Mouse (Mus musculus) large intestine, adult 2 months (tissue): ENCODE data around the gene Spag5. TPM values are rescaled to one million over a fixed set of nuclear protein-coding genes. Genes with fewer than 3 reads are reported as not detected.

Experiments
- DNase-seq: peaks from one replicate; pipeline ENCODE4 v3.0.0-alpha.2; 2012; ENCODE audit warnings: low read depth, low spot score
- WGBS: fragments of 180-500 bp; shearing (Covaris S2); methylation state at CpG from one replicate; pipeline ENCODE4 v1.1.7; 2018; 5-methylcytosine and 5-hydroxymethylcytosine counted together
- polyA plus RNA-seq: library from polyadenylated mRNA; depleted of rRNA; stranded (reverse); fragments of >200 nt; gene quantifications from 2 replicates; pipeline ENCODE4 v1.2.3, GENCODE M21; 2012

Gene Spag5
- polyA plus RNA-seq, 1 experiment = 11.2 TPM

- 28% methylated on average over 2 of the region's 2 CpGs for WGBS
- no peak for DNase-seq
Measured at GRCm38 (mm10) chr11:78322076-78322831, 20.9 kb downstream of the Spag5 start.

DNA sequence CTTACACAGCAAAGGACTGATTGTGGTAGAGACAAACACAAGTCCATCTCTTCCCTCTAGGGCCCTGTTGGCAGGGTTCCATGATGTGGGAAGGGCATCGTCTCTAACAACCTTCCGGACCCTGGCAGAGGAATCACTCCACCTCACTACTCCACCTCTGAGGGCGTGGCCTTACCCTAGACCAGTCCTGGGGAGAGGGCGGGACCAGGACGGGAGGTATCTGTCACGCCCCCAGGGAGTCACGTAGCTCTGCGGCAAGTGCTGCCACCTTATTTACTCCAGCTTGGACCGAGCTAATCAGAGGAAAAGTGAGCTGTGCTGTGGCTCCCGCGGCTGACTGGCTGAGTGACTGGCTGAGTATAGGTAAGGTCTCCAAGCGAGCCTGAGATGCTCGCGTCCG is 21.5 kb downstream of the Spag5 start, which contains the start of gene Aldoc:
Aldoc (plus strand) TSS at position 109 of the 400 bp plus-strand sequence.
- 6% methylated on average over 15 of the region's 15 CpGs for WGBS
- peak; percentile 96 for DNase-seq

DNA sequence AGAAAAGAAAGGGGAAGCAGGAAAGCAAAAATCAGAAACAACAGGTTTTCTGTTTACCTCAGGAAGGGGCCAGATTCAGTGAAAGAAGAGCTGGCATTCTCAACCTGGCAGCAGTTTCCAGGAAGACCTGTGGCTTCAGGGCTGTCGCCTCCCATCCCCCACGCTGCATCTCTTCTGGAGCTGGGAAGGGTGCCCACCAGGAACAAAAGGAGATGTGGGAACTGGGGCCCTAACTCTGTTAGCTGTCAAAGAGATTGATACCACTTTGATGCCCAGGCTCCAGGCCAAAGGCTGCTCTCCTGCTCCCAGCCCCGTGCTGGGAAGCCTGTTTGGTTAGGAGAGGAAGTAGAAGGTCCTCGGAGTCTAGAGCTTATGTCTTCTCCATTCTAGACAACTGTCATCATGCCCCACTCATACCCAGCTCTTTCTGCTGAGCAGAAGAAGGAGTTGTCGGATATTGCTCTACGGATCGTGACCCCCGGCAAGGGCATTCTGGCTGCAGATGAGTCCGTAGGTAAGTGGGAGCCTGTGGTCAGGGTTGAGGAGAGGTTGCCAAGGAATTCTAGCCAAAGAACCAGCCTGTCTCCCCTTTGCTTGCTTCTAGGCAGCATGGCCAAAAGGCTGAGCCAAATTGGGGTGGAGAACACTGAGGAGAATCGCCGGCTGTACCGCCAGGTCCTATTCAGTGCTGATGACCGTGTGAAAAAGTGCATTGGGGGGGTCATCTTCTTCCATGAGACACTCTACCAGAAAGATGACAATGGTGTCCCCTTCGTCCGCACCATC is 22.9 kb downstream of the Spag5 start:
- DNase-seq = no peak
- WGBS = 89% methylated on average over 15 of the region's 15 CpGs

GRCm38 (mm10) chr11:78324965-78325364 is 23.6 kb downstream of the Spag5 start:
- DNase-seq = no peak
- WGBS = 94% methylated on average over 12 of the region's 12 CpGs

- WGBS = 93% methylated on average over 4 of the region's 4 CpGs
- DNase-seq = no peak
Measured at GRCm38 (mm10) chr11:78327215-78327614, 25.9 kb downstream of the Spag5 start.

DNA sequence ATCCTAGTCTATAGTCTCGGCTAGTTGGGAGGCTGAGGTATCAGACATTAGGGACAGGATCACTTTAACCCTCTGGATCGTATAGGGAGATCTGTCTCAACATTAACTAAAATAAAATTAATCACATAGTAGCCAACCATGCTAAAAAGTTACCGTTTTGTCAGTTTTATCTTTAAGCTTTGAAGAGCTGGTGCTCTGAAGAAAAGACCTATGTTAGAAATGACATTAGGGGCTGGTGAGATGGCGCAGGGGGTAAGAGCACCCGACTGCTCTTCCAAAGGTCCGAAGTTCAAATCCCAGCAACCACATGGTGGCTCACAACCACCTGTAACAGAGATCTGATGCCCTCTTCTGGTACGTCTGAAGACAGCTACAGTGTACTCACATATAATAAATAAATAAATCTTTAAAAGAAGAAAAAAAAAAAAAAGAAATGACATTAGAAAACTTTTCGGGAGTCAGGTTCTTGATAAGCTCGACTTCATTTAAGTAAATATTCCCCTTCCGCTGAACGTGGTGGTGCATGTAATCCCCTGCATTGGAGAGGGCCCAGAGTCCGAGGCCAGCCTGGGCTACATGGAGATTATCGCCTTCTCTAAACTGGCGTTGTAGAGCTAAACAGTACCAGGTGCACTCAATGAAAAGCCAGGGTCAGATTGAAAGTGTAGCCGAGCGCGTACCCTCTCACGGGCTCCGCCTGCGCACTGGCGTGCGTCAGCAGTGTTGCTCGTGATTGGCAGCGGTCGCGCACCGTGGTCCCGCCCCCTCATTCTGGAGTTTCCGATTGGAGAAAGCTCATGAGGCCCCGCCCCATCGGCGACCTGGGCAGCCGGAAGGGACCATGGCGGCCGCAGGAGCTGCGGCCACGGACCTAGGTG is 26.5 kb downstream of the Spag5 start, which contains the start of gene Pigs:
Pigs (plus strand) TSS at position 782 of the 878 bp plus-strand sequence.
- peak; percentile 81 for DNase-seq
- WGBS = 9% methylated on average over 37 of the region's 37 CpGs

DNA sequence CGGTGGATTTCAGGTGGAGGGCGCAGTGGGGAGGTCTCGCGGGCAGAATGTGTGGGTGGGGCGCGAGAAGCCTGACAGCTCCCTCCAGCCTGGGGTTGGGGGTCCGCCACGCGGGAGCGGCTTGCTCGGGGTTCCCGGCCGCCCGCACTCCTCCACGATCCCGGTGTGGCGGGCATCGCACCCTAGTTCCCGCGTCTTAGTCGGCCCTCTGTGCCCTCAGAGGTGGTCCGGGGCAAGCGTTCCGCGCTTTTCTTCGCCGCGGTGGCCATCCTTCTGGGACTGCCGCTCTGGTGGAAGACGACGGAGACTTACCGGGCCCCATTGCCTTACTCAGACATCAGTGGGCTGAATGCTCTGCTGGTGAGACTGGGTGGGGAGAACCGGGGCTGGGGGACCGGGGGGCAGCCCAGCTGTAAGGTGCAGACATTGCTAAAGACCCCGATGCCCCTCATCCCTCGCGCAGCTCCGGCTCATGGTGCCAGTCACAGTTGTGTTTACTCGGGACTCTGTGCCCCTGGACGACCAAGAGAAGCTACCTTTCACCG is 27.3 kb downstream of the Spag5 start:
- WGBS = under 1% methylated on average over 41 of the region's 41 CpGs
- DNase-seq = no peak

- WGBS = 97% methylated on average over 12 of the region's 12 CpGs
- no peak for DNase-seq
Measured at GRCm38 (mm10) chr11:78332676-78333075, 31.3 kb downstream of the Spag5 start.

GRCm38 (mm10) chr11:78333992-78334391 is 32.7 kb downstream of the Spag5 start:
- DNase-seq = no peak
- WGBS = 91% methylated on average over 5 of the region's 5 CpGs

- DNase-seq = no peak
- 93% methylated on average over 8 of the region's 8 CpGs for WGBS
Measured at GRCm38 (mm10) chr11:78337040-78337439, 35.7 kb downstream of the Spag5 start.

DNA sequence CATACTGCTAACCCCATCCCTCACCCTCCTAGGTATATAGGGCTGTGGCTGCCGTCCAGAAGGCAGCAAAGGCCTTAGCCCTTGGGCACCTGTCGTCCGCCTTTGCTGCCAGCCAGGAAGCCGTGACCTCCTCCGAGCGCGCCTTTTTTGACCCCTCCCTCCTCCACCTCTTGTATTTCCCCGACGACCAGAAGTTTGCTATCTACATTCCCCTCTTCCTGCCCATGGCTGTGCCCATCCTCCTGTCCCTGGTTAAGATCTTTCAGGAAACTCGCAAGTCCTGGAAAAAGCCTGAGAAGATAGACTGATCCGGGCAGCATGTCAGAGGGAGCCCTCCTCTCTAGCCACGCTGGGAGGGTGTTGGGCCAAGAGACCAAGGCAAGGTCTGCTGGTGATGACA is 40.4 kb downstream of the Spag5 start:
- whole genome bisulfite sequencing = 74% methylated on average over 12 of the region's 12 CpGs
- no peak for DNase-seq

- 3% methylated on average over 65 of the region's 66 CpGs for WGBS
- no peak for DNase-seq
Measured at GRCm38 (mm10) chr11:78343381-78344327, 42.3 kb downstream of the Spag5 start, which contains the start of gene Unc119. Gene Unc119 (plus strand): TSS chr11:78343482.

GRCm38 (mm10) chr11:78344328-78344889 is 43.1 kb downstream of the Spag5 start:
- DNase-seq = no peak
- 58% methylated on average over 6 of the region's 6 CpGs for WGBS

DNA sequence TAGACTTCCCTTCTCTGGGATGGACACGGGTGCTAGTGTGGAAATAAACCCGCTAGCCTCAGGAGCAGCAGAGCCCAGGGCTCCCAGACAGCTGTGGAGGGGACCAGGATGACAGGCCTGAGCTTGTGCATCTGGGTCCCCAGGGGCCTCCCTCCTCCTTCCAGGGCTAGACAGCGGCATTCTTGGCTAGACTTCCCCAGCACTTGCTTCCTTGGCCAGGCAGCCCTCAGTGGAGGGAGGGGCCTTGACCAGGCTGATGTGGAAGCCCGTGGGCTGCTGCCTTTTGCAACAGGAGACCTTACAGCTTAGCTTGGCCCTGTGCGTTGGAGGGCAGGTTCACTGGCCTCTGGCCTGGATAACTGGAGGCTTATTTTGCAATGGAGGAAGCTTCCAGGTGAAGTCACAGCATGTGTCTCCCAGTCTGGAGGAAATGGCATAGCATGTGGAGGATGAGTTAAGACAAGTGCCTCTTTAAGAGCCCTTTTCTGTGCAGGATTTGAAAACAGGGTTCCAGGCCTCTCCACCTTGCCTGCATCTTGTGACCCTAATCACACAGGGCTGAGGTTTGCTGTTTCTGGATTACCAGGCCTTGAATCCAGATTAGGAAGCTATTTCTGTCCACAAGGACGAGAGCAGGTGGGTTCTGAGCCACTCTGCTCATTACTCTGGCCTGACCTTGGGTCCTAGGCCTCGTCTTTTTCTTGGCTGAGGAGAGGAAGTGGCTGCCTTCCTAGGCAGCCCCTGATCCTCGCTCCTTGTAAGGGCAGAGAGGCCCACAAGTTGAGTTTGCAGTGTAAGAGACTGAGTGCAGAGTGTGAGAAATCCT is 43.8 kb downstream of the Spag5 start:
- DNase-seq = no peak
- 68% methylated on average over 8 of the region's 8 CpGs for WGBS

DNA sequence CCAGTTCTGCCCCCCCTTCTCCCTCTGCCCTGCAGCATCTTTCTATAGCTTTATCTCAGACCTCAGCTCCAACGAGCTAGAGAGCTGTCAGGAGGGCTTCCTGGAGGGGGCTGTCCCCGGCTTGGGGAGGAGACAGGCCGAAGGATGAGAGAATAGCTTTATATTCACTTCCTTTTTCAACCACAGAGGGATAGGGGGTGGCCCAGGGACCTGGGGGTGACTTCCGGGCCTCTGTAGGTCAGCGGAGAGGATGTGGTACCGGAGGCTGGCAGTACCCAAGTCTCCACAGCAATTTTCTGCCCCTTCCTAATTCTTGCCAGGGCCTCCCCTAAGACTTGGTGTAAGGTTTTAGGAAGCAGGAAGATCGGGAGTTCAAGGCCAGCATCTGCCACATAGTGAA is 44.5 kb downstream of the Spag5 start:
- WGBS = 72% methylated on average over 7 of the region's 7 CpGs
- no peak for DNase-seq

DNA sequence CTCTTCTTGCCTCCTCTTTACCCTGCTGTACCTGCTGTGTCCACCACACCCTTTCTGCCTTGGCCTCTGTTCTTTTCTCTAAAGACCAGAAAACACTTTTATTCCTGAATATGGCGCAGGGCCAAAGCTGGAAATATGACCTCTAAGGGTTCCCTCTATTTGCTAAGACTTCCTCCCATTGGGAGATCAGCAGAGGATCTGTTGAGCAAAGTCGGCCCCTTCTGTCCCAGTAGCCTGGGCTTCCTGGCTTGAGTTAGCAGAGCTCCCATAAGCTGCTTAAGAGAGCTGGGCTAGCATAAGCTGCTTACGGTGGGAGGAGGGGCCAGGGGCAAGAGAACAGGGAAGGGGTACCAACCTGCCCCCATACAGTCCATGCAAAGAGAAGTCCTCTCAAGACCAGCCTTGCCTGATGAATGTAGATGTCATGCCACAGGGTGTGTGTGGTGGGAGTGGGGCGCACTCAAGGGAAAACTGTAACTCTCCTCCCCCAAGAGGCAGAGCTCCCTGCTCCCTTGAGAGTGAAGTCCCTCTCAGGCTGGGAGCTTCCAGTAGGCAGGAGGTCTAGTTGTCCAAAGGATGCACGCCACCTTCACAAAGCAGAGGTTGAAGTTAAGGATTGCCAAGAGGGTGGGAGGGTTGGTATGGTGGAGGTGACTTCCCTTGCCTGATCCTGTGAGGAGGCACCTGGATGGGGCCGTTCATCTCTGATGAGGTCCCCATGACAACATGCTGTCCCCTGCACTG is 45.2 kb downstream of the Spag5 start:
- 81% methylated on average over 6 of the region's 6 CpGs for WGBS
- no peak for DNase-seq
